Mouse (Mus musculus) mesoderm, embryonic 11.5 days (tissue): Measurements from ENCODE around the gene Ocel1.
"Not testable (repeated sequence)": the region's sequence is repeated elsewhere in the genome, so short reads cannot be mapped to it uniquely, and the experiment has no call there.

ENCODE experiments used
- DNase-seq: peaks from one replicate; pipeline ENCODE4 v3.0.0-alpha.2; 2012; ENCODE audit warnings: low read depth, low spot score

The Ocel1 gene

DNA sequence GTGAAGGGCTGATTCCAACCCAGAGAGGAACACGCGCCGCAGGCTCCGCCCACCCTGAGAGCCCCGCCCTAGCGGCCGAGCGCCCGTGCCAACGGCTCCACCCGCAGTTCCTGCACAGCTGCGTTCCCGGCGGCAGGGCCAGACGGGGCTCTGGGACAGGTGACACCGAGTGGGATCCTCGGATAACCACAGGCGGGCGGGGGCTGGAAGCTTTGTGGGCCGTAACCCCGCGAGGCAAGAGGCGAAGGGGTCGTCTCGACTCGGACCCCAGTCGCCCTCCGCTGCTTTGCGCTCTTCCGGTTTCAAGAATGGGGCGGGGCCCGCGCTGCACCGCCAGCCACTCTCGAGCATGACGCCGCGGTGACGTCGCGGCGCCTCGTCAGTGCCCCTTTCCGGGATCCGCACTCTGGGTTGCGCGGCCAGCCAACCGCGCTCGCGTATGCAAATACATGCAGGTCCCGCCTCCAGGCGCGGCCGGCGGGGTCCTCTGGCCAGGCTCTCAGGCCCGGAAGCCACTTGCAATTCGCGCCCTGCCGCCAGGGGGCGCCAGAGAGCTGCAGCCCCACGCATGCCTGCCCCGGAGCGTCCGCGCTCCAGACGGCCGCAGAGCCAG, at the start of gene Ocel1:
Gene Ocel1, plus strand, starts transcription at position 63 of the 613 bp plus-strand sequence.
- peak; percentile 99 for DNase-seq

DNA sequence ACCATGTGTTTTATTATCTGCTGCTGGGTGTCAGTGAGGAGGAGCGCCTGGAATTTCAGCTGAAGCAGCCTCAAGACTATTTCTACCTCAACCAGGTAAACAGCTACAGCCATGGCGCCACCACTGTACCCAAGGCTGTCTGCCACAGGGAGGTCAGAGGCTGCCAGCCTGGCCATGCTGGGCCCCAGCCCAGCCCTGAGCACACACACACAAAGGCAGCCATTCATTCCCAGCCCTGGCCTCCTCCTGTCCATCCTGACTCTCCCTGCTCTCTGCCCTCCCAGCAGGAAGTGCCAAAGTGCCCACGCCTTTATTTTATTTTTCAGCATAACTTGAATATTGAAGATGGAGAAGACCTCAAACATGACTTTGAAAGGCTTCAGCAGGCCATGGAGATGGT, 48.2 kb upstream of the Ocel1 start:
- no peak for DNase-seq

DNA sequence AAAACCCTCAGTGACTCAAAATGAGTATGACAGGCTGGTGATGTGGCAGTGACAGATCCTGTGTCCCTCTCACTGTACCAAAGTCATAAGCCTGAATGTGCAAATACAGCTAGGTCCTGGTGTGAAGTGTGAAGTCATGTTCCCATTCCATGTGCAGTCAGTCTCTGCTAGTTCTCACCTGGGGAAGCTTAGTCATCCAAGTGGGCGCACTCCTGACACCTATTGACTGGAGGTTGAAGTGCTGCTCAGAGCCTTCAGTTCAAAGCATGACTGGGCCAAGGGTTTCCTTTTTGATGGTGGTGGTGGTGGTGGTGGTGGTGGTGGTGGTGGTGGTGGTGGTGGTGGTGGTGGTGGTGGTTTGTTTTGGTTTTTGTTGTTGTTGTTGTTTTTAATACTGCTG, 46.2 kb upstream of the Ocel1 start:
- DNase-seq, result no peak

DNA sequence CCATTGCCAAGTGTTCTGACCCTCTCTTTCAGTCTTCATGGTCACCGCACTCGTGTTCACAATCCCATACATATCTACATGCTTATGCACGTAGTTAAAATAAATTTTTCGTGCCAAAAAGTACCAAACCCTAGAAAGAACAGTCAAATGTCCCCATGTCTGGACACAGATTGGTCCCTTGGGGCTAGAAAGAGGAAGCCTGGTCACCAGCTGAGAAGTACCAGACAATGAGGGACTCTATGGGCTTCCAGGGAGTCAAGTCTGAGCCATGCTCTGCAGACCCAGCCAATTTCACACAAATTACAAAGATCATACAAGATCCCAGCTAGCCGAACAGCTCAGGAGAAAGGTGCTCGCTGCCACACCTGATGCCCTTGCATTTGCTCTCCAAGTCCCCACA, 33.3 kb upstream of the Ocel1 start:
- not testable (repeated sequence) for DNase-seq

DNA sequence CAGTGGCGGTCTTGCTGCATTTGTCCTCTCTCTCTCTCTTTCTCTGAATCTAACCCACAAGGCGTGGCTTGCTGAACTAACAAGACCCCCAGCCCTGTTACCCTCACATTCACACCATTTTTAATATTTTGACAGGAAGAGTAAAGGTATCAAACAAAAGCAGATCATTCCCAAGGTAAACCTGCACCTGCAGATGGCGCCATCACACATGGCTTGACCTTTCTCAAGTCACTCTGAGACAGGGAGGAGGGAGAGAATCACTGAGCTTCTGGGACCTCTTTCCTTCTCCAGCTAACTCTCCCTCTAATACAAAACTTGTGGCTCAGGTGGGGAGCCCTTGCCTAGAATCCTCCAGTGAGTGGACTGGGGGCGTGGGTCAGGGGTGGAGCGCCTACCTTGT, 30.5 kb upstream of the Ocel1 start:
- DNase-seq, result peak; percentile 39

DNA sequence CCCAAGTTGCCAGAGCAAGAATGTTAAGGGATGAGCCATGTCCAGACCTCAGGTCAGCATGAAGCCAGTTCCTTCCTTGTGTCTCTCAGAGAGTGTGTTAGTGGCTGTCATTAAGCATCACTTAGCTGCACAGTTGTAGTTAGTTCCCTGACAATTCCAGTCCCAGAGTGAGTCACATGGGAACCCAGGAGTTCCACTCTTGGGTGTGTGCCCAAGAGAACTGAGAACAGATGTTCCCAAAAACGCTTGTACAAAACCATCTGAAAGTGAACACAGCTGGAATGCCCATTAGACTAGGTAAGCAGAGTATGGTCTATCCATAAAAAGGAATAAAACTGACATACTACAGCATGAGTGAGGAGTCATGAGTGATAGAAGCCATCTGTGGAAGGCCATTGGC, 24.5 kb upstream of the Ocel1 start:
- no peak for DNase-seq

DNA sequence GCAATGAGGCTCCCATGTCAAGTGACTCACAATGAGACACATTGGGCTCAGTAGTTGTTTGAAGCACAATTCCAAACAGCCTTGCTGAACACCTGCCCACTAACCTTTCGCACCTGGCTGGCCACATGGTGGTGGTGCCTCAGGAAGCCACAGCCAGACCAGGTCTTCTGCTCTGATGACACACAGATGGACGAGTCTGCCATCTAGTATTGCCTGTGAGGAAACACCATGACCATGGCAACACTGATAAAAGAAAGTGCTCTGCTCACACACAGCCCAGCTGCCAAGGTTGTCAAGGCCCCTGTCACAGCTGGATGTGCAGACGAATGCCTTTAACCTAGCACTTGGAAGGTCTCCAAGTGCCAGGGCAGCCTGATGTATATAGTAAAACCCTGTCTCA, 20.0 kb upstream of the Ocel1 start:
- no peak for DNase-seq

DNA sequence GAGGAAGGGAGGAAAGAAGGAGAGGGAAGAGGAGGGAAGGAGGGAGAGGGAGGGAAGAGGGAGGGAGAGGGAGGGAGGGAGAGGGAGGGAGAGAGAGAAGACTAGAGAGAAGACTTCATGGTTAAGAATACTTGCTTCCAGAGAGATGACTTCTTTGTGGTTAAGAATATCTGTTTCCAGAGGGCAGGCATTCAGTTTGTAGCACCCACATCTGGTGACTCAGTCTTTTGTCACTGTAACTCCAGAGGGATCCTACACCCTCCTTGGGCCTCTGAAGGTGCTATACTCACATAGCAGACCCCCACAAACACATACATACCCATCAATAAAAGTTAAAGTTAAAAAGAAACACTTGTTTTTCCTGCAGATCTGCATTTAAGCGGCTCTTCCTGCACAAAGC, 19.6 kb upstream of the Ocel1 start:
- no peak for DNase-seq

DNA sequence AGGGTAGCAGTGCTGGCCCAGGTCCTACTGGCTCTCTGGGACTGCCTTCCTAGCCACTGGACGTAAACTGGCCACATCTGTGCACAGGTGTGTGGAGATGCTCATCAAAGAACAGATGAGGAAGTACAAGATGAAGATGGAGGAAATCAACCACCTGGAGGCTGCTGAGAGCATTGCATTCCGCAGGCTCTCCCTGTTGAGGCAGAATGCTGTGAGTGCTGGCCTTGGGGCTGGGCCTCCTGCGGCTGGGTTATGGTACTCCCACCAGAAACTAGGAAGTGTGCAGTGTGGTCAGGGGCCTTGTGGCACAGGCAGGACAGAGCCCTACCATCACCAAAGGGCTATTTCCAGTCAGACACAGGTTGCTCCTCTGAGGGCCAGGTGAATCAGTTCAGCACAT, 13.1 kb upstream of the Ocel1 start:
- DNase-seq, result no peak

DNA sequence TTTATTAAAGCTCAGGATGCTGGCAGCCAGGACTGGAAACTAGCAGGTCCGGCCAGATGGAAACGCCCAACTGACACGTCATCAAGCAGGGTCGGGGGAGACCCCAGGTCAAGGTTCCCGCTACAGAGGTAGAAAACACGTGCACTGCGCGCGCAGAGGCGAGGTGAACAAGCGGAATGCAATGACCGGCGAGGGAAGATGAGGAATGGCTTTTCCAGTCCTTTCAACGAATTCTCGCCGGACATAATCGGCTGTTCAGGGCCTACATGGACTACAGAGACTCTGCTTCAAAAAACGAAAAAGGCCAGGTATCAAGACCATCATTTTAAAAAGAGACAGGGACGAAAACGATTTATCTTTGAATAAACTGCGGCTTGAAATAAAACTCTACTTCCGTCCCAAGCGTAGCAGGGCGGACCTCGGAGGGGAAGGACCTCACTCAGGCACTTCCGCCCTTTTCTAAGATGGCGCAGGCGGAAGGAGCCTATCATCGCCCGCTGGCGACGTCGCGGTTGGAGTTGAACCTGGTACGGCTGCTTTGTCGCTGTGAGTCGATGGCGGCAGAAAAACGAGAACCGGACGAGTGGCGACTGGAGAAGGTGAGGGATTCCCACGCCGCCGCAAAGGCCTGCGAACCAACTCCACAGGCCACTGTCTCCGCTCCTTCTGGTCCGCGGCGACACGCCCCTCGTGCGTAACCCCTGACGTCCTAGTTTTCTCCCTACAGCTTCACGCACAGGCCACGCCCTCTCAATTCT, 4.1 kb upstream of the Ocel1 start, which contains the start of gene Use1:
Gene Use1, plus strand, starts transcription at position 78 of the 758 bp plus-strand sequence.
- DNase-seq, result peak; percentile 94

DNA sequence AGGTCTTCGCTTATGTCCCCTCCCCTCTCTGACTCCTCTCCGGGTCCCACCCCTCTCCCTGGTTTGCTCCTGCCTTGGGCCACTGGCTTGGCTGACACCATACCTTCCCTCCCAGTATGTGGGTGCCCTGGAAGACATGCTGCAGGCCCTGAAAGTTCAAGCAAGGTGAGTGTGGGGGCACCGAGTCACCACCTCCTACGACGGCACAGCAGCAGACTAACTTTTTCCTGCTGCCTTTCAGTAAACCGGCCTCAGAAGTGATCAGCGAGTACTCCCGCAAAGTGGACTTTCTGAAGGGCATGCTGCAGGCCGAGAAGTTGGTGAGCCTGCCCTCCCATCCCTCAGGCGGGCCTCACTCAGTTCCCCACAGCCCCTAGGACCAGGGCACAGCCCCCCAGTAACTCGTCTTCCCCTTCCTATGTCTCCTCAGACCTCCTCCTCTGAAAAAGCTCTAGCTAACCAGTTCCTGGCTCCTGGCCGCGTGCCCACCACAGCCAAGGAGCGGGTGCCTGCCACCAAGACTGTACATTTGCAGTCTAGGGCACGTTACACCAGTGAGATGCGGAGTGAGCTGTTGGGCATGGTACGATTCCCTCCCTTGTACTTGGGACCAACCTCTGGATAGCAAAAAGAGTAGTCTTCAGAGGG, 3.4 kb upstream of the Ocel1 start:
- no peak for DNase-seq

DNA sequence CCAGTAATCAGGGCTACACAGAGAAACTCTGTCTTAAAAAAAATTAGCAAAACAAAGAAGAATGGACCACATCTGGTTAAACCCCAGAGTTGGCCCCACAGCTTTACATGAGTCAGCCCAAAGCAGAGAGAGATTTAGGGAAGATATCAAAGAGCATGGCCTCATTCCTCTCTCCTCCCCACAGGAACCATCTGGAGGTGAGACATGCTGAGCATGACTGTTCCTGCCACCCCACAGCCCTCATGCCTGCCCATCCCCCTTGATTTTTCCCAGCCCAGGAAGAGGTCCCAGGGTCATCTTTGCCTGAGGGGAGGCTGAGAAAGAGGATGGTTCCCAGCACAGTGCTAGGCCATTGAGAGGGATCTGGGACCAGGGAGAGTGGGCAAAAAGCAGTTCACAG, 2.7 kb upstream of the Ocel1 start:
- no peak for DNase-seq

DNA sequence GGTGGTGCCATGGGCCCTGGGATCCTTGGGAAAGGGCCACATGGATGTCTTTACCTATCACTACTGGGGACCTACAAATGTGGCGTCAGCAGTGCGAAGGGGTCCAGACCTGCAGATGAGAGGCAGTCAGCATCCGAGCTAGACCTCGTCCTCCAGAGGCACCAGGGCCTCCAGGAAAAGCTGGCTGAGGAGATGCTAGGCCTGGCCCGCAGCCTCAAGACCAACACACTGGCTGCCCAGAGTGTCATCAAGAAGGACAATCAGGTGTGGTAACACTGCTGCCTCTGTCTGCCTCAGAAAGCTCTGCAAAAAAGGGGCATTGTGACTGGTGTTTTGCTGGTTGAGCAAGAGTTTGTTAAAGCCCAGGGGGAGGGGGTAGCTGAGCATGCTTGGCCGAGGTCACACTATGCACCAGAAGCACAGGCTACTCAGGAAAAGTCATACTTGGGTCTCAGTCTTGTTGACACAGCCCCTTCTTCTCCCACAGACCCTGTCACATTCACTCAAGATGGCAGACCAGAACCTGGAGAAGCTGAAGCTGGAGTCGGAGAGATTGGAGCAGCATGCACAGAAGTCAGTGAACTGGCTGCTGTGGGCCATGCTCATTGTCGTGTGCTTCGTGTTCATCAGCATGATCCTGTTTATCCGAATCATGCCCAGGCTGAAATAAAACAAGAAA, 1.9 kb upstream of the Ocel1 start:
- no peak for DNase-seq

DNA sequence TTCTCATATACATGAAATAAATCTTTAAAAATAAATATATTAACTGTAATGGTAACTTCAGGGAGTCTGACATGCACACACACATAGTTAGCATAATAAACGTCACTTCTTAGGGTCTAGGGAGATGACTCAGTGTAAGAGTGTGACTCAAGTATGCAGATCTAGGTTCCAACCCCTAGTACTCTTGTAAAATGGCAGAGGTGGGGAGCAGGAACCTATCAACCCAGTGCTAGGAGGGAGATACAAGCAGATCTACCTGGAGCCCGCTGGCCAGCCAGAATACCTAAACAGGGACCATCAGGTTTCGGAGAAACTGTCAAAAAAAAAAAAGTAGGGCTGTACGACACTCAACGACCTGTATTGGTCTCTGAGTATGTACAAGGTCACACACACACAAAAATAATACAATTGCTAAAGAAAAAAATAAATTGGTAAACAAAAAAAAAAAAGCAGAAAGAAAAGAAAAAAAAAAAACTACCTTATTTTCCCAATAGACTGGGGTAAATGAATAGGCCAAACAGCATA, 325 bp upstream of the Ocel1 start:
- no peak for DNase-seq

DNA sequence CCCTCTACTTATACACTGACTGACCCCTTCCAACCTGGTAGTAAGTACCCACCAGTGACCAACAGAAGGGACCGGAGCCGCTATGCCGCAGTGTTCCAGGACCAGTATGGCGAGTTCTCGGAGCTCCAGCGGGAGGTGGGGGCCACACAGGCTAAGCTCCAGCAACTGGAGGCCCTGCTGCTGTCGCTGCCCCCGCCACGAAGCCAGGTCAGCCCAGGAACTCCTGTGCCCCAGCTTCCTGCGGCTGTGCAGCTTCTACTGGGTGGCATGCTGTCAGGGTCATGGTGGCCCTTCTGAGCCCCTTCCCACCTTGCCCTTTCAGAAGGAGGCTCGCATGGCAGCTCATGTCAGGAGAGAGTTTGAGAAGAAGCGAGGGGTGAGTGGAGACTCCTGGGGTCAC, 1.3 kb downstream of the Ocel1 start:
- no peak for DNase-seq

DNA sequence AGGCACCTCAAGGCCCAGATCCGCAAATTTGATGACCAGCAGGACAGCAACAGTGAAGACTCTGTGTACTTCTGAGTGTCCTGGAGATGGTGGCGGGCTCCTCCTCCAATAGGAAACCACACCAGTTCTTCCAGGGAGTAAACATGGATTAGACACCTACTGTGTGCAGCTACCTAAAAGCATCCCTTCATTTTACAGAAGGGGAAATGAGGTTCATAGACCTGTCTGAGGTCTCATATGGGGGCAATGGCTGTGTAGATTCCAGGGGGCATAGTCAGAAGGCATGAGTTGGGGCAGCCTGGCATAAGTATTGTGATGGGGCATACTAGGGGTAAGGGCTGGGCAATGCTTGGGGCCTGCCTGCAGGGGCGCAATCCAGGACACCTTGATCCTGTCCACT, 1.9 kb downstream of the Ocel1 start:
- no peak for DNase-seq

DNA sequence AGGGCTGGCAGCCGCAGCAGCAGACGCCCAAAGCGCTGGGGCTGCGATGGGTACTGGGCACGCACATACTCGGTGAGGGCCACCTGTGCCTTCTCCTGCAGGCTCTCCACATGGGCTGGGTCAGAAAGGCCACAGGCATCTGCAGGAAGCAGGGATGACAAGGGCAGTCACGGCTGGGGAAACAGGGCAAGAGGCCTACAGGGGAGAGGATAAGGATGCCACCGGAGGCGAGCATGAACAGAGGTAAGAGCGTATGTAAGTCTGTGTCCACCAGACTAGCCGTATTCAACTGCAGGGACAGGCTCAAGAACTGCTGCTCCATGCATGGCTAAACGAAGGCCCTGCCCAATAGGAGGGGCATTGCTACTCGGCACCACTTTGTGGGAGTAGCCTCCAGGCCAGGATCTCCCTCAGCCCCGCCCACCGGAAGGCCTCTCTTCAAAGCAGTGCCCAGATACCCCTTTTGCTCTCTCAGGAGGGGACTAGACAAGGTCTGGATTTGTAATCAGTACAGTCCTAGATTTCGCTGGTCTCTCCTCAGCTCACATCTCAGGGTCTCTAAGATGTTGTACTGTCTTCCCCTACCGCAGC, 3.6 kb downstream of the Ocel1 start:
- no peak for DNase-seq

DNA sequence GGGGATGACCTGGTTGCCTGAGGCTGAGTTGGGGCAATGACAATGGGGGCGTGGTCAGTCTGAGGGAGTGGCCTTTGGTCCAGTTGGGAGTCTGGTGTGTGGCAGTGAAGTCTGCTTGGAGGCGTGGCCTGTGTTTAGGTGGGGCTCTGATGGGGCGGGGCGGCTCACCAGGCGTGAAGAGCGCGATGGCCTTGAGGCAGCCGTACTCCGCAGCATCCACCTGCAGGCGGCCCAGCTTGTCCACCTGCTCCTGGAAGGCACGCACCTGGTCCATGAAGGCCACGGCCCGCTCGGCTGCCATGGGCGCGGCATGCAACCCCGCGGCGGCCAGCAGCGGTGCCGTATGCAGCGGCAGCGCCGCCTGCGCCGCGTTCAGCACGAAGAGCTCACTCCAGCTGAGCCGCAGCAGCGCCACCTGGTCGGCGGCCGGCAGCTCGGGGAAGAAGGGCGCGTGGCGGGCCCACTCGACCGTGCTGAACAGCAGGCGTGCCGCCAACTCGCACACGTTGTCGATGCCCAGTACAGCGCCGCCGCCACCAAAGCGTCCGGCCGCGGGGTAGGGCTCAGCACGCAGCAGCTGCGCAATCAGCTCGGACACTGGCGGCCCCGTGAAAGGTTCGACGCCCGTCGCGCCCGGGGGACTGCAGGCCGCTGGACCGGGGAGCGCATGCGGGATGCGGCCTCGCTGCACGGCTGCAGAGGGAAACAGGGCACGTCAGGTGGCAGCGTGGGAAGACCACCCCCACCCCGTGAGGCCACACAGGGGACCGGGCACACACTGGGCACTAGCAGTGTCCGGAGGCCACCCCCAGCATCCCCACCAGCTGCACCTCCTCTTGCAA, 4.7 kb downstream of the Ocel1 start:
- peak; percentile 65 for DNase-seq

DNA sequence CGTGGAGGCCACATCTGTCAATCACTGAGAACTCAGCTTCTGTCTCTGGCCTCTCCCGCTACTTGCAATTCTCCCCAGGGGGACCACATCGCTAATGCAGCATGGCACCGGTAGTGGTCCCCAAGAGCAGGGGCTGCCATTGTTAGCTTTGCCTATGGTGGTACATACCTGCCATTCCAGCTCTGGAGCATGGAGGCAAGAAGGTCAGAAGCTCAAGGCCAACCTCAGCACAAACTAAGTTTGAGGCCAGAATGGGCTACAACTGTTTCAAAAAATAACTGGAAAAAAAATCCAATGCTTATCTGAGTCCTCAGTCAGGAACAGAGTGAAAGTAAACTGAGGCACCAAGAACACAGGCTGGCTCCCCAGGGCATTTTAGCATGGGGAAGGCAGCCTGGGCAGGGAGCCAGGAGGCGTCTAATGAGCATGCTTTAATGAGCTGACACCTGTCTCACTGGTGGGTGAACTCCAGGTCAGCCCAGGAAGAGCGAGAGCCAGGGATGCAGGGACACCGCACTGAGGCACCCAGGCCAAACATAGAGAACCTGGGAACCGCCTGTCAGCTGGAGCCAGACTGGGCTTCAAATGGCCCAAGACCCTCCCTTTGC, 5.4 kb downstream of the Ocel1 start:
- no peak for DNase-seq

DNA sequence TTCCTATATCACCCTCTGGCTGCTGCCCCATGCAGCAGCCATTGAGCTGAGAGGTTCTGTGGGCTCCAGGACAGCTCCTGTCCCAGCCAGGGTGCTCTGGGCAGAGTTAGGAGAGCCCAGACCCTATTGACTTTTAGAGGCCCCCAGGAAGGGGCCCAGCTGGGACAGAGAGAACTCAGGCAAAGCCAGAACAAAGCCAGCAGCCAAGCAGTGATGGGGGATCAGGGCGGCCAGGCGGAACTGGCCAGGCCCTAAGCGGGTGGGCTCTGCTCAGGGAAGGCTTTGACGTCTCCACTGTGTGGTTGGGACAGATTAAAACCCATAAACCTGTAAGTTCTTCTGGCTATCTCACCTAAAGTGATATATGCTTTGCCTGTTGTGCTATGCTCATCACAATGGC, 7.9 kb downstream of the Ocel1 start:
- DNase-seq, result no peak
